Mouse (Mus musculus): Measurements from ENCODE around the gene Sae1.

- TF ChIP-seq CTCF (conservative IDR thresholded peaks at IDR 0.05; ENCODE audit: low read length): no peak
- TF ChIP-seq NANOG (IDR thresholded peaks at IDR 0.05; ENCODE audit: borderline replicate concordance, low read length): no peak
- no peak for TF ChIP-seq POU5F1 (IDR thresholded peaks at IDR 0.05; ENCODE audit: borderline replicate concordance, low read length)
Measured at GRCm38 (mm10) chr7:16435088-16435487, 47.5 kb upstream of the Sae1 start.

Measured in E14TG2a.4 (cell line).